Mouse (Mus musculus): ENCODE data around the gene Cdh1. TPM values are rescaled to one million over a fixed set of nuclear protein-coding genes. Genes with fewer than 3 reads are reported as not detected.

The Cdh1 gene
- total RNA-seq, 2 experiments from 2014 or later: 0.88 to 4.6 TPM

GRCm38 (mm10) chr8:106714297-106714696, 111.1 kb downstream of the Cdh1 start:
- ATAC-seq (replicated peaks; ENCODE audit: poor library complexity, severe bottlenecking): no peak

- peak; percentile 77 for ATAC-seq (replicated peaks; ENCODE audit: poor library complexity, severe bottlenecking)
Observed at GRCm38 (mm10) chr8:106718091-106718500, 114.9 kb downstream of the Cdh1 start.

Other genes with a start within 250 kb of the Cdh1 start
- gene Zfp90, start 188.0 kb upstream of the Cdh1 start, total RNA-seq (2014; fragmentation: Nextera tagmentation): 6.7 and 9.2 TPM in 2 replicates
- 6.0 and 7.8 TPM in 2 replicates for gene Zfp90, start 188.0 kb upstream of the Cdh1 start, total RNA-seq (2017)
- not detected in 2 replicates for gene 6030452D12Rik, start 102.8 kb upstream of the Cdh1 start, total RNA-seq (2014; fragmentation: Nextera tagmentation)
- gene 6030452D12Rik, start 102.8 kb upstream of the Cdh1 start, total RNA-seq (2017): not detected in 2 replicates
- not detected in 2 replicates for gene Cdh3, start 92.5 kb upstream of the Cdh1 start, total RNA-seq (2014; fragmentation: Nextera tagmentation)
- gene Cdh3, start 92.5 kb upstream of the Cdh1 start, total RNA-seq (2017): not detected in 2 replicates
- gene Gm10073, start 29.9 kb upstream of the Cdh1 start, total RNA-seq (2014; fragmentation: Nextera tagmentation): 29.2 and 30.2 TPM in 2 replicates
- gene Gm10073, start 29.9 kb upstream of the Cdh1 start, total RNA-seq (2017): 8.2 and 10.8 TPM in 2 replicates
- 8.2 and 12.5 TPM in 2 replicates for gene Tango6, start 79.7 kb downstream of the Cdh1 start, total RNA-seq (2014; fragmentation: Nextera tagmentation)
- 6.2 and 7.0 TPM in 2 replicates for gene Tango6, start 79.7 kb downstream of the Cdh1 start, total RNA-seq (2017)

All from granulocyte monocyte progenitor cell, adult 5-6 weeks (primary cell).